Mouse (Mus musculus): ENCODE measurements around the gene Gm10309.

- TF ChIP-seq CTCF (IDR thresholded peaks at IDR 0.05; ENCODE audit: low read depth) (no peak), EP300 (IDR thresholded peaks at IDR 0.05; ENCODE audit: low read depth) (no peak)
Measured at GRCm38 (mm10) chr17:86503208-86503897, 1.7 kb downstream of the Gm10309 start.
